Comparison of ENCODE assay signal across 8 mouse cellular contexts in the genomic region with DNA sequence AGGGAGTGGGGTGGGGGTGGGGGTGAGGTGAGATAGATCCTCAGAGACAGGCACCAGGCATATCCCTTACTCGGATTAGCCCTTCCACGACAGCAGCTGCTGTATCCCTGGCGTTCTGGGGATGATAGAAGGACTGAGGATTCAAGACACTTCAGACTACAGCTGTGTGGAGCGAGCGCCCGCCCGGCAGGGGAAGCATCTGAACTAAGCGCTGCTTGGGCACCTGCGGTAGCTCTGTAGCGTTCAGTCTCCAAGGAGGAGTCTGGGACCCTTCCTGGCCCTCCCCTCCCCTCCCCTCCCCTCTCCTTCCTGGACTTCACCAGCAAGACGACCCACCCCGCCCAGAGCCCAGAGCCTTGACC. TPM values are rescaled to one million over a fixed set of nuclear protein-coding genes. Genes with fewer than 3 reads are reported as not detected.
A peak's percentile ranks its signal among the peaks of the same experiment; 100 is the strongest.
DNase-seq lines count a peak whose midpoint lies in the region; ATAC-seq and TF ChIP-seq lines count a peak whose summit lies in the region.

No protein-coding gene starts in this region.

- DNase-seq in embryo, embryonic 10.5 days (ENCODE audit: low spot score): peak; percentile 45
- DNase-seq in embryo, embryonic 11 days: no peak
- DNase-seq in thymus, adult 2 months: no peak
- DNase-seq in thymus, postnatal 10 days (ENCODE audit: low spot score in 2 of 2): no peak
- no peak for DNase-seq in limb, embryonic 14.5 days (ENCODE audit: low spot score)
- no peak for DNase-seq in spleen, postnatal 14 days (ENCODE audit: low spot score in 2 of 2)
- no peak for DNase-seq in left cerebral cortex, adult 9 months (ENCODE audit: low spot score in 2 of 2)

- no peaks in the 10 kb centered on the region for H3K36me3 ChIP-seq in thymus, adult 2 months (ENCODE audit: control insufficient read depth, insufficient read depth, low read length)
- no peaks in the 10 kb centered on the region for H3K36me3 ChIP-seq in limb, embryonic 14.5 days (ENCODE audit: control insufficient read depth, insufficient read depth, low read length)
- H3K36me3 ChIP-seq in stomach, embryonic 15.5 days: no peaks in the 10 kb centered on the region

- H3K4me1 ChIP-seq in thymus, adult 2 months (replicated peaks; ENCODE audit: control insufficient read depth, insufficient read depth, low read length): peaks cover 9% of the 10 kb centered on the region; the same call in 1 of the 2 replicates
- peaks cover 7% of the 10 kb centered on the region for H3K4me1 ChIP-seq in limb, embryonic 14.5 days (ENCODE audit: control insufficient read depth, insufficient read depth, low read length)
- H3K4me1 ChIP-seq in stomach, embryonic 15.5 days: peaks cover 19% of the 10 kb centered on the region

- H3K27me3 ChIP-seq in thymus, adult 2 months (ENCODE audit: control insufficient read depth, insufficient read depth, low read length): peaks cover 2% of the 10 kb centered on the region; the same call in 1 of the 2 replicates
- peaks cover 17% of the 10 kb centered on the region for H3K27me3 ChIP-seq in limb, embryonic 14.5 days (ENCODE audit: control insufficient read depth, insufficient read depth, low read length)
- H3K27me3 ChIP-seq in stomach, embryonic 15.5 days (replicated peaks): peaks cover 22% of the 10 kb centered on the region

- ATAC-seq in limb, embryonic 14.5 days (ENCODE audit: low FRiP score, low read depth): peak; percentile 50; the same call in 1 of the 2 replicates
- no peak for ATAC-seq in stomach, embryonic 15.5 days (ENCODE audit: insufficient read depth, low FRiP score, low read depth)

- TF ChIP-seq POLR2A in thymus, adult 2 months (IDR thresholded peaks at IDR 0.05; ENCODE audit: control insufficient read depth, extremely low read depth, insufficient read depth, low read length, poor library complexity): no peak
- no peak for TF ChIP-seq POLR2A in limb, embryonic 14.5 days (IDR thresholded peaks at IDR 0.05; ENCODE audit: borderline replicate concordance, extremely low read depth, insufficient read depth, insufficient read length)

- no peak overlapping the region for H3K27ac ChIP-seq in thymus, adult 2 months (ENCODE audit: control insufficient read depth, insufficient read depth, low read length)
- no peak overlapping the region for H3K27ac ChIP-seq in limb, embryonic 14.5 days (replicated peaks; ENCODE audit: low read depth, low read length)
- no peak overlapping the region for H3K27ac ChIP-seq in stomach, embryonic 15.5 days

- TF ChIP-seq CTCF in thymus, adult 2 months (IDR thresholded peaks at IDR 0.05; ENCODE audit: borderline replicate concordance, control insufficient read depth, extremely low read depth, insufficient read depth, low read length, poor library complexity): no peak

- peak overlapping the region; percentile 36; the same call in 1 of the 2 replicates for H3K9ac ChIP-seq in limb, embryonic 14.5 days (ENCODE audit: low read depth, low read length, severe bottlenecking)
- 0 out of 2 replicates have a peak overlapping the region, but pooled peaks have one; percentile 12 for H3K9ac ChIP-seq in stomach, embryonic 15.5 days

- H3K4me3 ChIP-seq in thymus, adult 2 months (ENCODE audit: control insufficient read depth, insufficient read depth, low read length): peak overlapping the region; percentile 44
- peak overlapping the region; percentile 39 for H3K4me3 ChIP-seq in limb, embryonic 14.5 days (replicated peaks; ENCODE audit: low read length)
- peak overlapping the region; percentile 43 for H3K4me3 ChIP-seq in stomach, embryonic 15.5 days (replicated peaks)

- WGBS in thymus, adult 2 months: 3% methylated on average over 12 of the region's 12 CpGs
- WGBS in limb, embryonic 14.5 days: 2% methylated on average over 7 of the region's 12 CpGs
- WGBS in stomach, embryonic 15.5 days: 0% methylated on average over 12 of the region's 12 CpGs

- no peaks in the 10 kb centered on the region for H3K9me3 ChIP-seq in limb, embryonic 14.5 days (ENCODE audit: control insufficient read depth, low read length)
- no peaks in the 10 kb centered on the region for H3K9me3 ChIP-seq in stomach, embryonic 15.5 days

- peak overlapping the region; percentile 74 for H3K4me2 ChIP-seq in limb, embryonic 14.5 days (replicated peaks; ENCODE audit: low read depth, low read length, severe bottlenecking)
- peak overlapping the region; percentile 96 for H3K4me2 ChIP-seq in stomach, embryonic 15.5 days

RNA-seq across cellular contexts. Expression of a gene that starts 54.6 kb away (rescaled TPM):
- polyA plus RNA-seq in thymus, adult 2 months (2012; rRNA removed): 1.0 and 1.1 TPM in 2 replicates
- polyA plus RNA-seq in limb, embryonic 14.5 days (2012; rRNA removed): 0.15 and 0.28 TPM in 2 replicates
- not detected in 2 replicates for polyA plus RNA-seq in limb, embryonic 14.5 days (2014; fragmentation: Nextera tagmentation; extraction: Ambion mirVana)
- 0.44 and 0.49 TPM in 2 replicates for polyA plus RNA-seq in stomach, embryonic 15.5 days (2015; fragmentation: Nextera tagmentation; extraction: Ambion mirVana)
